ENCODE assay signal across 19 mouse cellular contexts in the genomic region with DNA sequence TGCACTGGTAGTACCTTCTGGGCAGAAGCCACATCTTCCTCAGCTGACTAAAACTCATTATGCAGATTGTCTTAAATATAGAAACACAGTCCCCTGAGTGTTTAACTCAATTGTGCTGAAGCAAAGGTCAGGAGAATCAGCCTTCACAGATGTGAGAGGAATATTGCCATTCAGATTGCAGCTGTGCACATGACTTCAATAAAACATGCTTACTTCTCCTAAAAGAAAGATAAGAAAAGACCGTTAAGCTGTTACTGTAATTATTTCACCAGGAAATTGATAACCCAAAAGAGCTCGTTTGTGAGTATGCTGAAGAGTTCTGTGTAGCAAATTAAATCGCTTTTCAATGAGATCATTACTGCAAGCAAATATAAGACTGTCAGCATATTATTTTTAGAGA.
DNase-seq lines count a peak whose midpoint lies in the region; ATAC-seq and TF ChIP-seq lines count a peak whose summit lies in the region.
"Had no signal": no experiment of that assay in that cellular context is flagged by ENCODE, and none has a peak within 500 bp of the region (broad histone marks: within the 10 kb centered on the region; RNA-seq: fewer than 3 reads in every experiment).

No protein-coding gene starts in this region.

- no peak overlapping the region for H3K4me3 ChIP-seq in forebrain, embryonic 14.5 days (ENCODE audit: low read depth, low read length)
- no peak overlapping the region for H3K4me3 ChIP-seq in forebrain, embryonic 11.5 days (ENCODE audit: low read depth, low read length)
- no peak overlapping the region for H3K4me3 ChIP-seq in hindbrain, postnatal 0 days (ENCODE audit: low read length)
- H3K4me3 ChIP-seq in hindbrain, embryonic 13.5 days, result no peak overlapping the region
- no peak overlapping the region for H3K4me3 ChIP-seq in midbrain, embryonic 14.5 days (replicated peaks; ENCODE audit: low read depth, low read length)
- H3K4me3 ChIP-seq in midbrain, embryonic 11.5 days (ENCODE audit: low read depth, low read length), result no peak overlapping the region
- H3K4me3 ChIP-seq: embryonic facial prominence, embryonic 10.5 days; heart, adult 2 months; heart, embryonic 15.5 days had no signal

- no peak for TF ChIP-seq CTCF in hindbrain, postnatal 0 days (IDR thresholded peaks at IDR 0.05; ENCODE audit: low read depth)

- no peak for ATAC-seq in forebrain, embryonic 14.5 days
- ATAC-seq in forebrain, embryonic 11.5 days (replicated peaks; ENCODE audit: low FRiP score), result no peak
- no peak for ATAC-seq in hindbrain, postnatal 0 days
- ATAC-seq in hindbrain, embryonic 13.5 days (ENCODE audit: low FRiP score), result no peak
- no peak for ATAC-seq in midbrain, embryonic 14.5 days (ENCODE audit: low FRiP score, low TSS enrichment)
- ATAC-seq in midbrain, embryonic 11.5 days (ENCODE audit: low FRiP score), result no peak; the same call in 1 of the 2 replicates
- ATAC-seq: hindbrain, embryonic 16.5 days had no signal

- H3K9ac ChIP-seq in forebrain, embryonic 14.5 days (ENCODE audit: low read length), result no peak overlapping the region
- H3K9ac ChIP-seq in forebrain, embryonic 11.5 days (ENCODE audit: low read length), result no peak overlapping the region
- no peak overlapping the region for H3K9ac ChIP-seq in hindbrain, postnatal 0 days (replicated peaks; ENCODE audit: low read length)
- no peak overlapping the region for H3K9ac ChIP-seq in hindbrain, embryonic 13.5 days
- no peak overlapping the region for H3K9ac ChIP-seq in midbrain, embryonic 14.5 days (replicated peaks; ENCODE audit: low read length)
- no peak overlapping the region for H3K9ac ChIP-seq in midbrain, embryonic 11.5 days (ENCODE audit: low read length)
- H3K9ac ChIP-seq: heart, embryonic 15.5 days had no signal

- no peaks in the 10 kb centered on the region for H3K27me3 ChIP-seq in forebrain, embryonic 14.5 days (replicated peaks; ENCODE audit: control insufficient read depth, insufficient read depth, low read length)
- no peaks in the 10 kb centered on the region for H3K27me3 ChIP-seq in forebrain, embryonic 11.5 days (ENCODE audit: control insufficient read depth, insufficient read depth, low read length)
- H3K27me3 ChIP-seq in hindbrain, postnatal 0 days (ENCODE audit: insufficient read depth, low read length), result no peaks in the 10 kb centered on the region
- H3K27me3 ChIP-seq in hindbrain, embryonic 13.5 days, result no peaks in the 10 kb centered on the region
- no peaks in the 10 kb centered on the region for H3K27me3 ChIP-seq in midbrain, embryonic 14.5 days (ENCODE audit: control insufficient read depth, insufficient read depth, low read length)
- no peaks in the 10 kb centered on the region for H3K27me3 ChIP-seq in midbrain, embryonic 11.5 days (ENCODE audit: control insufficient read depth, insufficient read depth, low read length)
- H3K27me3 ChIP-seq: heart, embryonic 15.5 days had no signal

- no peaks in the 10 kb centered on the region for H3K4me1 ChIP-seq in forebrain, embryonic 14.5 days (ENCODE audit: control insufficient read depth, insufficient read depth, low read length)
- no peaks in the 10 kb centered on the region for H3K4me1 ChIP-seq in forebrain, embryonic 11.5 days (replicated peaks; ENCODE audit: control insufficient read depth, insufficient read depth, low read length)
- no peaks in the 10 kb centered on the region for H3K4me1 ChIP-seq in hindbrain, postnatal 0 days (ENCODE audit: insufficient read depth, low read length)
- no peaks in the 10 kb centered on the region for H3K4me1 ChIP-seq in hindbrain, embryonic 13.5 days (replicated peaks)
- H3K4me1 ChIP-seq in midbrain, embryonic 14.5 days (ENCODE audit: control insufficient read depth, insufficient read depth, low read length), result no peaks in the 10 kb centered on the region
- H3K4me1 ChIP-seq in midbrain, embryonic 11.5 days (ENCODE audit: control insufficient read depth, insufficient read depth, low read length), result 0 out of 2 replicates have a peak, but pooled peaks cover 2% of the 10 kb centered on the region
- H3K4me1 ChIP-seq: embryonic facial prominence, embryonic 10.5 days; heart, embryonic 15.5 days had no signal

- H3K27ac ChIP-seq in forebrain, embryonic 14.5 days (ENCODE audit: low read depth, low read length), result no peak overlapping the region
- no peak overlapping the region for H3K27ac ChIP-seq in forebrain, embryonic 11.5 days (ENCODE audit: low read depth, low read length)
- no peak overlapping the region for H3K27ac ChIP-seq in hindbrain, postnatal 0 days
- no peak overlapping the region for H3K27ac ChIP-seq in hindbrain, embryonic 13.5 days
- H3K27ac ChIP-seq in midbrain, embryonic 14.5 days (replicated peaks; ENCODE audit: low read depth, low read length), result no peak overlapping the region
- no peak overlapping the region for H3K27ac ChIP-seq in midbrain, embryonic 11.5 days (ENCODE audit: low read depth, low read length)
- H3K27ac ChIP-seq: embryonic facial prominence, embryonic 10.5 days; heart, adult 2 months; heart, embryonic 15.5 days had no signal

- no peak overlapping the region for H3K4me2 ChIP-seq in forebrain, embryonic 14.5 days (ENCODE audit: low read length)
- no peak overlapping the region for H3K4me2 ChIP-seq in forebrain, embryonic 11.5 days (ENCODE audit: low read depth, low read length, severe bottlenecking)
- no peak overlapping the region for H3K4me2 ChIP-seq in hindbrain, postnatal 0 days (ENCODE audit: low read depth, low read length)
- H3K4me2 ChIP-seq in hindbrain, embryonic 13.5 days, result no peak overlapping the region
- H3K4me2 ChIP-seq in midbrain, embryonic 14.5 days (ENCODE audit: low read length), result no peak overlapping the region
- no peak overlapping the region for H3K4me2 ChIP-seq in midbrain, embryonic 11.5 days
- H3K4me2 ChIP-seq: heart, embryonic 11.5 days; heart, embryonic 15.5 days had no signal

- WGBS in forebrain, embryonic 14.5 days, result 70% methylated on average over 3 of the region's 3 CpGs
- WGBS in forebrain, embryonic 11.5 days, result 82% methylated on average over 3 of the region's 3 CpGs
- WGBS in hindbrain, postnatal 0 days, result 66% methylated on average over 3 of the region's 3 CpGs
- WGBS in hindbrain, embryonic 13.5 days, result 58% methylated on average over 3 of the region's 3 CpGs
- WGBS in midbrain, embryonic 14.5 days, result 72% methylated on average over 3 of the region's 3 CpGs
- 87% methylated on average over 3 of the region's 3 CpGs for WGBS in midbrain, embryonic 11.5 days

- no peaks in the 10 kb centered on the region for H3K9me3 ChIP-seq in forebrain, embryonic 14.5 days (replicated peaks; ENCODE audit: control insufficient read depth, low read length)
- no peaks in the 10 kb centered on the region for H3K9me3 ChIP-seq in forebrain, embryonic 11.5 days (ENCODE audit: control insufficient read depth, low read length)
- no peaks in the 10 kb centered on the region for H3K9me3 ChIP-seq in hindbrain, postnatal 0 days (ENCODE audit: low read length)
- H3K9me3 ChIP-seq in hindbrain, embryonic 13.5 days, result no peaks in the 10 kb centered on the region
- no peaks in the 10 kb centered on the region for H3K9me3 ChIP-seq in midbrain, embryonic 14.5 days (ENCODE audit: control insufficient read depth, low read length)
- no peaks in the 10 kb centered on the region for H3K9me3 ChIP-seq in midbrain, embryonic 11.5 days (ENCODE audit: control insufficient read depth, low read length)
- H3K9me3 ChIP-seq: embryonic facial prominence, embryonic 10.5 days; heart, embryonic 15.5 days had no signal

- peak; percentile 22 for DNase-seq in forebrain, embryonic 14.5 days (ENCODE audit: low spot score)
- DNase-seq in forebrain, embryonic 11.5 days (ENCODE audit: low spot score), result no peak
- DNase-seq in hindbrain, postnatal 0 days (ENCODE audit: low spot score), result peak; percentile 3
- DNase-seq in midbrain, embryonic 14.5 days, result peak; percentile 6
- no peak for DNase-seq in midbrain, embryonic 11.5 days (ENCODE audit: low spot score, missing footprints)
- DNase-seq in brain, adult 2 months (ENCODE audit: low read depth, low spot score), result peak; percentile 24
- no peak for DNase-seq in adrenal gland, adult (ENCODE audit: inconsistent age in 2 of 2, low spot score in 1 of 2)
- DNase-seq: adrenal gland, postnatal 10 days; cerebellum, adult 2 months; cerebellum, postnatal 10 days; gastrocnemius, postnatal 14 days; heart, adult 2 months; heart, postnatal 14 days; kidney, adult 2 months had no signal

- H3K36me3 ChIP-seq in forebrain, embryonic 14.5 days (ENCODE audit: control insufficient read depth, insufficient read depth, low read length), result no peaks in the 10 kb centered on the region
- H3K36me3 ChIP-seq in forebrain, embryonic 11.5 days (ENCODE audit: control insufficient read depth, insufficient read depth, low read length), result no peaks in the 10 kb centered on the region
- no peaks in the 10 kb centered on the region for H3K36me3 ChIP-seq in hindbrain, postnatal 0 days (ENCODE audit: insufficient read depth, low read length)
- no peaks in the 10 kb centered on the region for H3K36me3 ChIP-seq in hindbrain, embryonic 13.5 days
- H3K36me3 ChIP-seq in midbrain, embryonic 14.5 days (ENCODE audit: control insufficient read depth, insufficient read depth, low read length), result no peaks in the 10 kb centered on the region
- H3K36me3 ChIP-seq in midbrain, embryonic 11.5 days (ENCODE audit: control insufficient read depth, insufficient read depth, low read length), result no peaks in the 10 kb centered on the region
- H3K36me3 ChIP-seq: embryonic facial prominence, embryonic 10.5 days; heart, embryonic 15.5 days had no signal

Comparison
In these comparisons a context has a peak if more than half of its experiments do, and no peak if none do; other contexts are left out.
1. DNase-seq: peak in forebrain, embryonic 14.5 days (single experiment), hindbrain, postnatal 0 days (single experiment), midbrain, embryonic 14.5 days (single experiment) and brain, adult 2 months (single experiment); none in forebrain, embryonic 11.5 days (single experiment), midbrain, embryonic 11.5 days (single experiment) and adrenal gland, adult (0 of 2).